Mouse (Mus musculus) midbrain, embryonic 14.5 days (tissue): Measurements from ENCODE around the gene Plekhg5. TPM values are rescaled to one million over a fixed set of nuclear protein-coding genes. Genes with fewer than 3 reads are reported as not detected.

Experiments
- ATAC-seq: fragments of 200-750 bp; cut with Nextera tagmentation; 2 replicates; pipeline ENCODE4 v1.8.0; 2017; ENCODE audit warnings: moderate number of reproducible peaks, moderate library complexity; ENCODE audit not compliant: low FRiP score, low TSS enrichment
- DNase-seq: peaks from one replicate; pipeline ENCODE4 v3.0.0-alpha.2; 2015
- H3K27ac ChIP-seq: fragments of 300-500 bp; sonication (generic); replicated peaks from 2 replicates; pipeline ENCODE4 v1.5.1; 2014; ENCODE audit warnings: mild to moderate bottlenecking, low read depth, low read length, moderate library complexity
- H3K27me3 ChIP-seq: fragments of 300-500 bp; sonication (generic); 2 replicates; pipeline ENCODE4 v1.6.1; 2014; ENCODE audit warnings: low read length, control low read depth, mixed read lengths; ENCODE audit not compliant: control insufficient read depth, insufficient read depth
- H3K36me3 ChIP-seq: fragments of 300-500 bp; sonication (generic); 2 replicates; pipeline ENCODE4 v1.6.1; 2014; ENCODE audit warnings: low read length, control low read depth; ENCODE audit not compliant: control insufficient read depth, insufficient read depth
- H3K4me1 ChIP-seq: fragments of 300-500 bp; sonication (generic); 2 replicates; pipeline ENCODE4 v1.6.1; 2014; ENCODE audit warnings: mild to moderate bottlenecking, antibody characterized with exemption, low read length, control low read depth; ENCODE audit not compliant: control insufficient read depth, insufficient read depth
- H3K4me2 ChIP-seq: fragments of 300-500 bp; sonication (generic); 2 replicates; pipeline ENCODE4 v1.6.1; 2014; ENCODE audit warnings: mild to moderate bottlenecking, low read length, moderate library complexity
- H3K4me3 ChIP-seq: fragments of 300-500 bp; sonication (generic); replicated peaks from 2 replicates; pipeline ENCODE4 v1.5.1; 2014; ENCODE audit warnings: low read depth, low read length
- H3K9ac ChIP-seq: fragments of 300-500 bp; sonication (generic); replicated peaks from 2 replicates; pipeline ENCODE4 v1.6.1; 2014; ENCODE audit warnings: mild to moderate bottlenecking, low read length, moderate library complexity
- H3K9me3 ChIP-seq: fragments of 300-500 bp; sonication (generic); 2 replicates; pipeline ENCODE4 v1.6.1; 2016; ENCODE audit warnings: low read length, control low read depth, mixed read lengths; ENCODE audit not compliant: control insufficient read depth
- WGBS: fragments of 180-500 bp; shearing (Covaris S2); extraction: QIAGEN DNeasy Blood & Tissue Kit; methylation state at CpG from one replicate; pipeline ENCODE4 v1.1.7; 2014; 5-methylcytosine and 5-hydroxymethylcytosine counted together
- polyA plus RNA-seq: library from polyadenylated mRNA; unstranded; fragments of >200 nt; fragmentation: Nextera tagmentation; extraction: Ambion mirVana; gene quantifications from 2 replicates; pipeline ENCODE4 v1.2.1, GENCODE M21; 2014

Gene Plekhg5
- polyA plus RNA-seq, 1 experiment from 2014 or later = 8.0 TPM

GRCm38 (mm10) chr4:152088133-152088532, 15.8 kb downstream of the Plekhg5 start:
- Histone ChIP-seq H3K4me3 (no peak overlapping the region), H3K36me3 (no peaks in the 10 kb centered on the region), H3K9me3 (no peaks in the 10 kb centered on the region), H3K9ac (no peak overlapping the region), H3K4me1 (peaks cover 16% of the 10 kb centered on the region), H3K27ac (no peak overlapping the region), H3K27me3 (no peaks in the 10 kb centered on the region; the same call in 1 of the 2 replicates), H3K4me2 (peak overlapping the region; percentile 90; the same call in 1 of the 2 replicates)
- WGBS = 20% methylated on average over 4 of the region's 4 CpGs
- ATAC-seq = no peak
- DNase-seq = peak; percentile 37

- Histone ChIP-seq H3K27me3 (no peaks in the 10 kb centered on the region; the same call in 1 of the 2 replicates), H3K4me1 (peaks cover 16% of the 10 kb centered on the region), H3K9ac (no peak overlapping the region), H3K36me3 (no peaks in the 10 kb centered on the region), H3K4me2 (peak overlapping the region; percentile 90; the same call in 1 of the 2 replicates), H3K27ac (no peak overlapping the region), H3K4me3 (no peak overlapping the region), H3K9me3 (no peaks in the 10 kb centered on the region)
- ATAC-seq (no peak), DNase-seq (peak; percentile 43)
- WGBS = 39% methylated on average over 8 of the region's 8 CpGs
Observed at GRCm38 (mm10) chr4:152088556-152089120, 16.3 kb downstream of the Plekhg5 start.

- H3K27me3 ChIP-seq = no peaks in the 10 kb centered on the region
- H3K9ac ChIP-seq = no peak overlapping the region
- no peaks in the 10 kb centered on the region for H3K9me3 ChIP-seq
- 81% methylated on average over 9 of the region's 9 CpGs for WGBS
- no peaks in the 10 kb centered on the region for H3K36me3 ChIP-seq
- H3K4me1 ChIP-seq = peaks cover 16% of the 10 kb centered on the region
- H3K27ac ChIP-seq = no peak overlapping the region
- DNase-seq (no peak), ATAC-seq (no peak)
- no peak overlapping the region for H3K4me3 ChIP-seq
- no peak overlapping the region for H3K4me2 ChIP-seq
Observed at GRCm38 (mm10) chr4:152090191-152090590, 17.9 kb downstream of the Plekhg5 start.

- 60% methylated on average over 8 of the region's 8 CpGs for WGBS
- Histone ChIP-seq H3K4me3 (no peak overlapping the region), H3K27me3 (no peaks in the 10 kb centered on the region; the same call in 1 of the 2 replicates), H3K4me1 (peaks cover 7% of the 10 kb centered on the region), H3K27ac (no peak overlapping the region), H3K4me2 (no peak overlapping the region), H3K9ac (no peak overlapping the region), H3K9me3 (no peaks in the 10 kb centered on the region), H3K36me3 (no peaks in the 10 kb centered on the region)
- DNase-seq (no peak), ATAC-seq (no peak)
Observed at GRCm38 (mm10) chr4:152092751-152093293, 20.5 kb downstream of the Plekhg5 start.

- no peaks in the 10 kb centered on the region for H3K4me1 ChIP-seq
- H3K27ac ChIP-seq = no peak overlapping the region
- no peaks in the 10 kb centered on the region for H3K36me3 ChIP-seq
- WGBS = 91% methylated on average over 12 of the region's 12 CpGs
- H3K4me2 ChIP-seq = no peak overlapping the region
- no peaks in the 10 kb centered on the region; the same call in 1 of the 2 replicates for H3K27me3 ChIP-seq
- DNase-seq (no peak), ATAC-seq (no peak)
- H3K4me3 ChIP-seq = no peak overlapping the region
- H3K9ac ChIP-seq = no peak overlapping the region
- H3K9me3 ChIP-seq = no peaks in the 10 kb centered on the region
Observed at GRCm38 (mm10) chr4:152094233-152094632, 21.9 kb downstream of the Plekhg5 start.

- H3K9me3 ChIP-seq = no peaks in the 10 kb centered on the region
- H3K9ac ChIP-seq = no peak overlapping the region
- peak overlapping the region; percentile 19; the same call in 1 of the 2 replicates for H3K4me2 ChIP-seq
- no peaks in the 10 kb centered on the region for H3K36me3 ChIP-seq
- peak overlapping the region; percentile 49; the same call in 1 of the 2 replicates for H3K27ac ChIP-seq
- WGBS = 17% methylated on average over 27 of the region's 27 CpGs
- H3K4me1 ChIP-seq = no peaks in the 10 kb centered on the region
- H3K4me3 ChIP-seq = no peak overlapping the region
- no peak for ATAC-seq
- no peaks in the 10 kb centered on the region; the same call in 1 of the 2 replicates for H3K27me3 ChIP-seq
- peak; percentile 69 for DNase-seq
Observed at GRCm38 (mm10) chr4:152095937-152096910, 23.9 kb downstream of the Plekhg5 start.

GRCm38 (mm10) chr4:152096927-152097326, 24.6 kb downstream of the Plekhg5 start:
- H3K4me3 ChIP-seq = no peak overlapping the region
- no peaks in the 10 kb centered on the region; the same call in 1 of the 2 replicates for H3K27me3 ChIP-seq
- 47% methylated on average over 6 of the region's 6 CpGs for WGBS

GRCm38 (mm10) chr4:152097911-152098799, 25.9 kb downstream of the Plekhg5 start:
- Histone ChIP-seq H3K9ac (no peak overlapping the region), H3K4me2 (no peak overlapping the region), H3K9me3 (no peaks in the 10 kb centered on the region), H3K36me3 (no peaks in the 10 kb centered on the region), H3K4me3 (no peak overlapping the region), H3K4me1 (no peaks in the 10 kb centered on the region), H3K27ac (no peak overlapping the region), H3K27me3 (no peaks in the 10 kb centered on the region; the same call in 1 of the 2 replicates)
- WGBS = 29% methylated on average over 11 of the region's 11 CpGs
- no peak for DNase-seq
- no peak for ATAC-seq

More at GRCm38 (mm10) chr4:152096927-152097326, 24.6 kb downstream of the Plekhg5 start:
- no peaks in the 10 kb centered on the region for H3K36me3 ChIP-seq
- H3K4me2 ChIP-seq = no peak overlapping the region; the same call in 1 of the 2 replicates
- H3K4me1 ChIP-seq = no peaks in the 10 kb centered on the region
- H3K9me3 ChIP-seq = no peaks in the 10 kb centered on the region
- peak overlapping the region; percentile 49; the same call in 1 of the 2 replicates for H3K27ac ChIP-seq
- DNase-seq (no peak), ATAC-seq (no peak)
- H3K9ac ChIP-seq = no peak overlapping the region
